Mouse (Mus musculus) MEL (cell line): ENCODE results near the gene Nr1h4. TPM values are rescaled to one million over a fixed set of nuclear protein-coding genes. Genes with fewer than 3 reads are reported as not detected.

ENCODE experiments used
- DNase-seq: peaks from one replicate; pipeline ENCODE4 v3.0.0; 2011; ENCODE audit warnings: low read depth, low spot score
- H3K27ac ChIP-seq: 2 replicates; pipeline ENCODE4 v1.5.1; 2012; ENCODE audit warnings: low read depth, mild to moderate bottlenecking, control low read depth, low read length, moderate library complexity; ENCODE audit not compliant: control insufficient read depth
- H3K27me3 ChIP-seq, 2 experiments: fragments of 150-350 bp in 1 of 2; sonication (generic) in 1 of 2; 2 replicates each; pipeline ENCODE4 v1.6.1; 2012; ENCODE audit warnings: low read length in 2 of 2, mild to moderate bottlenecking in 2 of 2, improper control_type of control experiment in 1 of 2, moderate library complexity in 1 of 2; ENCODE audit not compliant: insufficient read depth in 2 of 2, control insufficient read depth in 1 of 2
- H3K36me3 ChIP-seq, 2 experiments: 2 replicates each; pipeline ENCODE4 v1.6.1; 2012 to 2014; ENCODE audit warnings: low read length in 2 of 2, improper control_type of control experiment in 1 of 2, inconsistent platforms in 1 of 2, mild to moderate bottlenecking in 1 of 2; ENCODE audit not compliant: insufficient read depth in 2 of 2, control insufficient read depth in 1 of 2
- H3K4me1 ChIP-seq, 2 experiments: fragments of 150-350 bp in 1 of 2; sonication (generic) in 1 of 2; 2 replicates each; pipeline ENCODE4 v1.6.1; 2012; ENCODE audit warnings: low read length in 2 of 2, improper control_type of control experiment in 1 of 2, mild to moderate bottlenecking in 1 of 2; ENCODE audit not compliant: insufficient read depth in 2 of 2, control insufficient read depth in 1 of 2
- H3K4me3 ChIP-seq, 2 experiments: fragments of 150-350 bp in 1 of 2; sonication (generic) in 1 of 2; 2 replicates each; pipeline ENCODE4 v1.5.1; 2012; ENCODE audit warnings: low read depth in 2 of 2, low read length in 2 of 2, mild to moderate bottlenecking in 2 of 2, moderate library complexity in 2 of 2, control low read depth in 1 of 2, improper control_type of control experiment in 1 of 2; ENCODE audit not compliant: control insufficient read depth in 1 of 2, insufficient read depth in 1 of 2
- H3K79me2 ChIP-seq: 2 replicates; pipeline ENCODE4 v1.6.1; 2012; ENCODE audit warnings: mild to moderate bottlenecking, low read length, moderate library complexity; ENCODE audit not compliant: control insufficient read depth, poor library complexity, insufficient read depth
- H3K9ac ChIP-seq: 2 replicates; pipeline ENCODE4 v1.6.1; 2012; ENCODE audit warnings: low read depth, mild to moderate bottlenecking, control low read depth, low read length, moderate library complexity; ENCODE audit not compliant: control insufficient read depth, poor library complexity, severe bottlenecking
- H3K9me3 ChIP-seq: fragments of 150-350 bp; sonication (generic); replicated peaks from 2 replicates; pipeline ENCODE4 v1.6.1; 2012; ENCODE audit warnings: mild to moderate bottlenecking, low read length, improper control_type of control experiment, moderate library complexity; ENCODE audit not compliant: insufficient read depth
- BHLHE40 ChIP-seq: IDR thresholded peaks from 2 replicates; pipeline ENCODE4 v1.6.1; 2012; ENCODE audit warnings: low read depth, mild to moderate bottlenecking, inconsistent platforms, low read length, improper control_type of control experiment, borderline replicate concordance
- ELF1 ChIP-seq: IDR thresholded peaks from 2 replicates; pipeline ENCODE4 v1.6.1; 2014; ENCODE audit warnings: low read depth, mild to moderate bottlenecking, inconsistent platforms, low read length, improper control_type of control experiment, moderate library complexity
- GATA1 ChIP-seq: IDR thresholded peaks from 2 replicates; pipeline ENCODE4 v1.6.1; 2011; ENCODE audit warnings: low read depth, low read length, improper control_type of control experiment
- HCFC1 ChIP-seq: IDR thresholded peaks from 2 replicates; pipeline ENCODE4 v1.6.1; 2012; ENCODE audit warnings: low read depth, mild to moderate bottlenecking, inconsistent platforms, low read length, improper control_type of control experiment, moderate library complexity
- KAT2A ChIP-seq: conservative IDR thresholded peaks from 2 replicates; pipeline ENCODE4 v1.6.1; 2012; ENCODE audit warnings: low read depth, low read length, improper control_type of control experiment, inconsistent platforms
- MAX ChIP-seq: IDR thresholded peaks from 2 replicates; pipeline ENCODE4 v1.6.1; 2011; ENCODE audit warnings: low read length, improper control_type of control experiment
- MEF2A ChIP-seq: IDR thresholded peaks from 2 replicates; pipeline ENCODE4 v1.6.1; 2014; ENCODE audit warnings: low read depth, mild to moderate bottlenecking, inconsistent platforms, low read length, improper control_type of control experiment; ENCODE audit not compliant: poor library complexity, insufficient replicate concordance, severe bottlenecking; ENCODE audit errors: extremely low read depth
- POLR2A ChIP-seq, 2 experiments: IDR thresholded peaks; 2 replicates each; pipeline ENCODE4 v1.6.1; 2011 to 2012; ENCODE audit warnings: low read length in 2 of 2, mild to moderate bottlenecking in 2 of 2, control low read depth in 1 of 2, improper control_type of control experiment in 1 of 2, low read depth in 1 of 2, moderate library complexity in 1 of 2; ENCODE audit not compliant: control insufficient read depth in 1 of 2, insufficient read depth in 1 of 2, poor library complexity in 1 of 2
- POLR2AphosphoS2 ChIP-seq: IDR thresholded peaks from 2 replicates; pipeline ENCODE4 v1.6.1; 2011; ENCODE audit warnings: low read length, improper control_type of control experiment
- POLR2AphosphoS5 ChIP-seq: IDR thresholded peaks from 2 replicates; pipeline ENCODE4 v1.6.1; 2012; ENCODE audit warnings: low read depth, borderline replicate concordance, mild to moderate bottlenecking, inconsistent platforms, low read length, moderate library complexity, mixed read lengths
- RAD21 ChIP-seq: IDR thresholded peaks from 2 replicates; pipeline ENCODE4 v1.6.1; 2011; ENCODE audit warnings: mild to moderate bottlenecking, low read depth, low read length, improper control_type of control experiment
- RCOR1 ChIP-seq: IDR thresholded peaks from 2 replicates; pipeline ENCODE4 v1.6.1; 2012; ENCODE audit warnings: low read depth, mild to moderate bottlenecking, inconsistent platforms, low read length, improper control_type of control experiment
- TAL1 ChIP-seq: IDR thresholded peaks from 2 replicates; pipeline ENCODE4 v1.6.1; 2012; ENCODE audit warnings: mild to moderate bottlenecking, inconsistent platforms, low read length, moderate library complexity, mixed read lengths
- TCF12 ChIP-seq: IDR thresholded peaks from 2 replicates; pipeline ENCODE4 v1.6.1; 2014; ENCODE audit warnings: low read depth, mild to moderate bottlenecking, inconsistent platforms, low read length, improper control_type of control experiment, moderate library complexity
- UBTF ChIP-seq: IDR thresholded peaks from 2 replicates; pipeline ENCODE4 v1.6.1; 2012; ENCODE audit warnings: low read depth, mild to moderate bottlenecking, inconsistent platforms, low read length, improper control_type of control experiment, moderate library complexity, borderline replicate concordance; ENCODE audit not compliant: insufficient read depth
- ZKSCAN1 ChIP-seq: IDR thresholded peaks from 2 replicates; pipeline ENCODE4 v1.6.1; 2012; ENCODE audit warnings: low read depth, mild to moderate bottlenecking, inconsistent platforms, low read length, improper control_type of control experiment, moderate library complexity
- ZMIZ1 ChIP-seq: IDR thresholded peaks from 2 replicates; pipeline ENCODE4 v1.6.1; 2012; ENCODE audit warnings: low read depth, mild to moderate bottlenecking, inconsistent platforms, low read length, improper control_type of control experiment, moderate library complexity
- polyA plus RNA-seq, 2 experiments: library from polyadenylated mRNA; stranded (reverse) in 1 of 2; unstranded in 1 of 2; fragments of >175 nt in 1 of 2; fragments of >200 nt in 1 of 2; gene quantifications; 2 replicates each; pipeline versions ENCODE4 v1.2.1 to v1.2.4; 2012; ENCODE audit warnings: low replicate concordance in 2 of 2, low read depth in 1 of 2; ENCODE audit not compliant: insufficient read length in 2 of 2, insufficient read depth in 1 of 2, missing spikeins in 1 of 2
- total RNA-seq: library from RNA; depleted of rRNA; stranded (reverse); fragments of 300-350 nt; gene quantifications from 2 replicates; pipeline ENCODE4 v1.2.3, GENCODE M21; 2012

Nr1h4 gene
- total and polyA plus RNA-seq, 3 experiments: not detected

DNA sequence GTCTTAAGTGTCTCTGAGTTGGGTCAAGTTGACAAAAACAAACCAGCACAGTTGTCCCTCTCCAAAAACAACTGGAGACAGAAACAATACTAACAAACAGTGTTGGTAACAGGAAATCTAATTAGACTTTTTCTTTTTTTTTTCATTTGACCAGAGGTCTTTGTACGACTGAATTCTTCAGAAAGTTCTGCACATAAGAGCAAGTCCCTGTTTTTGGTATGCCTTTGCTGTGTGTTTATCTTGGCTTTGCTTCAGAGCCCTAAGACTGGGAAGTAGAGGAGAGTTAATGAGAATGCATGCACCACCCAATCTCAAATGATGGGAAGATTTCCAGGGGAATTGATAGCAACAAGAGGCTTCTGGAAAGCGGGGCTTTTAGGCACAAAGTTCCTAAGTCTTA is 13.6 kb upstream of the Nr1h4 start:
- no peak for DNase-seq
- Histone ChIP-seq H3K36me3 (no peaks in the 10 kb centered on the region), H3K9ac (no peak overlapping the region), H3K27ac (no peak overlapping the region), H3K4me3 (no peak overlapping the region), H3K79me2 (no peaks in the 10 kb centered on the region), H3K4me1 (no peaks in the 10 kb centered on the region), H3K9me3 (no peaks in the 10 kb centered on the region)
- no peak for TF ChIP-seq RAD21
- TF ChIP-seq, all 39 proteins: peak for 0
- peaks cover 0 to 10% of the 10 kb centered on the region in 2 experiments; a peak in 3 of 4 replicates for H3K27me3 ChIP-seq

DNA sequence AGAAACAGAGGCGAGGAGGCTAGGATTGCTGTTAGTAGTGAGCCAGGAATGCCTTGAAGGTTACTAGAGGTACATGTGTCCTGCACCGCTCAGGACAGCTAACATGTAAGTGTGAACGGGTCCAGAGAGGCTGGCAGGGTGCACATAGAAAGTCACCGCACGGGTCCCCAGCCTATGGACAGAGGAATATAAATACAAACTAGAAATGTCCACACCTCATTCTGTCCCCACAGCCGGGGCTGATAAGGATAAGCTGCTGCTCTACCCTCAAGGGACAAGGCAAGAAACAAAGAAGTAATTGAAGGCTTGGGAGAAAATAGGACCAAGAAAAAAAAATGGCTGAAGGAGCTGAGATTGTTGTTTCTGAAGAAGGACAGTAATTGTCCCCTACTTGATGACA is 10.5 kb upstream of the Nr1h4 start:
- H3K79me2 ChIP-seq: no peaks in the 10 kb centered on the region
- no peaks in the 10 kb centered on the region for H3K4me1 ChIP-seq
- TF ChIP-seq POLR2A (IDR thresholded peaks at IDR 0.05; ENCODE audit: control insufficient read depth in 1 of 2, insufficient read depth in 1 of 2, low read depth in 1 of 2, low read length in 2 of 2, poor library complexity in 1 of 2): no peak
- TF ChIP-seq HCFC1: no peak
- no peak for TF ChIP-seq ELF1
- no peak for TF ChIP-seq BHLHE40
- no peak for TF ChIP-seq KAT2A
- no peak for TF ChIP-seq RCOR1
- TF ChIP-seq GATA1: no peak
- H3K36me3 ChIP-seq: no peaks in the 10 kb centered on the region
- H3K27me3 ChIP-seq: peaks cover 0 to 10% of the 10 kb centered on the region in 2 experiments; a peak in 2 of 4 replicates
- no peak overlapping the region for H3K27ac ChIP-seq
- DNase-seq: no peak
- H3K9ac ChIP-seq: no peak overlapping the region
- H3K9me3 ChIP-seq: no peaks in the 10 kb centered on the region
- H3K4me3 ChIP-seq: no peak overlapping the region

DNA sequence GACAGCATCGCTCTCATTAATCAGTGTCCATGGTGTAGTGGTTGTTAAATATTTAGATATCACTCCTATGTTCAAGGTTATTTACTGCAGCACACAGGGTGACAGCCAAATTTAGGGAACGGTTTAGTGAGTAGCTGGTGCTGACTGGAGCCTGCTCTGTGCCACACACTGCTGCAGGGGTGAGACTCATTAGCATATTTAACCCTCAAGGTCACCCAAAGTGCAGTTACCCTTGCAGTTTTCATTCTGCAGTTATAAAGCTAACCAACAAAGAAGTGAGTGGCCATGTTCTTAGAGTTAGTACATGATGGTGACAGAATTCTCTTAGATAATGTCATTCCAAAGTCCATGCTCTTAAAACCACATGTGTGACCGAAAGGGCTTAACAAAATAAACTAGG is 8.9 kb upstream of the Nr1h4 start:
- no peaks in the 10 kb centered on the region for H3K9me3 ChIP-seq
- no peak overlapping the region for H3K4me3 ChIP-seq
- H3K9ac ChIP-seq: no peak overlapping the region
- DNase-seq: no peak
- H3K79me2 ChIP-seq: no peaks in the 10 kb centered on the region
- H3K27ac ChIP-seq: no peak overlapping the region
- no peaks in the 10 kb centered on the region for H3K36me3 ChIP-seq
- H3K4me1 ChIP-seq: no peaks in the 10 kb centered on the region
- peaks cover 0 to 7% of the 10 kb centered on the region in 2 experiments; a peak in 2 of 4 replicates for H3K27me3 ChIP-seq
- TF ChIP-seq ELF1 (no peak), POLR2AphosphoS2 (no peak)

DNA sequence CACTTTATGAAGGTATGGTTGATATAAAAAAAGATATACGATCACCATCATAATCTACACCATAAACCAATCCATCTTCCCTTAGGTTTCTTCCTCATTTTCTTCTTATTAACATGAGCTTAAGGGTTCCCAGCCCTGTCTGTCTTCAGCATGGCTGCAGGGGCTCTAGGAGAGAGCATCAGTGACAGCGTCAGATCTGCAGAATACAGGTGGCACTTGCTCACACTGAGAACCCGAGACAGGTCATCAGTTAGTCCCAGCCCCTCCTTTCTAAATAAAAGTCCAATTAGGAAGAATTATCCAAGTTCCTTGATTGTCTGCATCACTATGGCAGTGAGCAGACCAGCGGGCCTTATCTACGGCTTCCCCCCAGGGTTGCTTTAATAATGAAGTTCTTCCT is 934 bp downstream of the Nr1h4 start:
- no peak overlapping the region for H3K27ac ChIP-seq
- H3K27me3 ChIP-seq: no peaks in the 10 kb centered on the region
- no peak for TF ChIP-seq ZKSCAN1
- no peak for TF ChIP-seq TAL1
- no peak for TF ChIP-seq UBTF
- TF ChIP-seq ZMIZ1: no peak
- TF ChIP-seq MEF2A: no peak
- TF ChIP-seq TCF12: no peak
- TF ChIP-seq MAX: no peak
- no peak for TF ChIP-seq POLR2AphosphoS5
- H3K9ac ChIP-seq: no peak overlapping the region
- H3K79me2 ChIP-seq: no peaks in the 10 kb centered on the region
- peak; percentile 11 for DNase-seq
- no peaks in the 10 kb centered on the region for H3K9me3 ChIP-seq
- no peaks in the 10 kb centered on the region for H3K36me3 ChIP-seq
- peaks cover 0 to 4% of the 10 kb centered on the region in 2 experiments; a peak in 1 of 4 replicates for H3K4me1 ChIP-seq
- peak overlapping the region; percentile 30 to 33; a peak in 3 of 4 replicates for H3K4me3 ChIP-seq
